In the genomic region with DNA sequence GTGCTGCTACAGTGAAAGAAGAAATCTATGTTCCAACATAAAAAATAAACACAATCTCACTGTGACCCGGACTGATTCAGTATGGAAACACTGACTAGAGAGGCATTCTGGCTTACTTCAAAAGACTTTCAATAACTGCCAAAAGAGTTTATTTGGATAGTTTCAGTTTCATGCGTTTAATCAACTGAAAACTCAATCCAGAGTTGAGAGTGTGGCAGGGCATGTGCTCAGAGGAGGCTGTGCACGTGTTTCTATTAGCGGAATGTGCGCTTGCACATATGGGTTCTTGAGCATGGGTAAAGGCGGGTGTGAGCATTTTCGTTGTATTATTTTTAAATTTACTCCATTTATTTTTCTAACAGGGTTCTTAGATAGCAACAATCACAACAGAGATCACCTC, we compare ENCODE assay signal across 24 mouse cellular contexts.
DNase-seq lines count a peak whose midpoint lies in the region; ATAC-seq and TF ChIP-seq lines count a peak whose summit lies in the region.
"Had no signal": no experiment of that assay in that cellular context is flagged by ENCODE, and none has a peak within 500 bp of the region (broad histone marks: within the 10 kb centered on the region; RNA-seq: fewer than 3 reads in every experiment).

No protein-coding gene starts in this region.

- no peak overlapping the region for H3K27ac ChIP-seq in lung, embryonic 14.5 days (ENCODE audit: low read depth)
- H3K27ac ChIP-seq in embryonic facial prominence, embryonic 14.5 days (replicated peaks; ENCODE audit: low read depth, low read length), result no peak overlapping the region
- H3K27ac ChIP-seq: embryonic facial prominence, embryonic 15.5 days; gastrocnemius, adult 2 months; hindbrain, embryonic 12.5 days; hindbrain, embryonic 15.5 days had no signal

- no peaks in the 10 kb centered on the region for H3K27me3 ChIP-seq in lung, embryonic 14.5 days (ENCODE audit: insufficient read depth, low read length)
- no peaks in the 10 kb centered on the region for H3K27me3 ChIP-seq in embryonic facial prominence, embryonic 14.5 days (replicated peaks; ENCODE audit: control insufficient read depth, insufficient read depth, low read length)
- H3K27me3 ChIP-seq: embryonic facial prominence, embryonic 15.5 days; hindbrain, embryonic 12.5 days; hindbrain, embryonic 15.5 days had no signal

- no peak overlapping the region for H3K4me2 ChIP-seq in lung, embryonic 14.5 days
- no peak overlapping the region for H3K4me2 ChIP-seq in embryonic facial prominence, embryonic 14.5 days (ENCODE audit: low read depth, low read length)
- H3K4me2 ChIP-seq: embryonic facial prominence, embryonic 15.5 days; heart, embryonic 11.5 days; hindbrain, embryonic 12.5 days; hindbrain, embryonic 15.5 days had no signal

- 53% methylated on average over 7 of the region's 7 CpGs for WGBS in lung, embryonic 14.5 days
- WGBS in embryonic facial prominence, embryonic 14.5 days, result 51% methylated on average over 7 of the region's 7 CpGs

- H3K4me3 ChIP-seq in lung, embryonic 14.5 days (ENCODE audit: low read depth, low read length), result no peak overlapping the region
- H3K4me3 ChIP-seq in embryonic facial prominence, embryonic 14.5 days (ENCODE audit: low read depth, low read length), result no peak overlapping the region
- H3K4me3 ChIP-seq: embryonic facial prominence, embryonic 15.5 days; gastrocnemius, adult 2 months; hindbrain, embryonic 12.5 days; hindbrain, embryonic 15.5 days had no signal

- no peaks in the 10 kb centered on the region for H3K4me1 ChIP-seq in lung, embryonic 14.5 days (ENCODE audit: insufficient read depth)
- H3K4me1 ChIP-seq in embryonic facial prominence, embryonic 14.5 days (ENCODE audit: control insufficient read depth, insufficient read depth, low read length), result no peaks in the 10 kb centered on the region
- H3K4me1 ChIP-seq: embryonic facial prominence, embryonic 15.5 days; hindbrain, embryonic 12.5 days; hindbrain, embryonic 15.5 days had no signal

- ATAC-seq in lung, embryonic 14.5 days (ENCODE audit: insufficient read depth), result no peak
- ATAC-seq in embryonic facial prominence, embryonic 14.5 days (ENCODE audit: low read depth), result no peak
- ATAC-seq: activated CD4-positive, CD25-positive, alpha-beta regulatory T cell, adult 4 months; forebrain, embryonic 14.5 days; forebrain, postnatal 0 days had no signal

- DNase-seq in embryo, embryonic 11 days, result peak; percentile 13
- DNase-seq in embryo, embryonic 10 days (ENCODE audit: low spot score), result no peak
- DNase-seq in lung, embryonic 14.5 days, result peak; percentile 25
- DNase-seq in lung, adult 18-20 months, result no peak
- peak; percentile 56 for DNase-seq in embryonic facial prominence, embryonic 14.5 days (ENCODE audit: low spot score)
- DNase-seq in thymus, adult 18-20 months, result no peak
- DNase-seq: adrenal gland, adult 8-10 months; adrenal gland, postnatal 25 days; B cell, adult 2 months; cerebellum, adult 11-12 months; cerebellum, adult 8-10 months; cerebellum, postnatal 10 days; cerebellum, postnatal 36 days; forebrain, postnatal 0 days; gastrocnemius, adult 2 months; gastrocnemius, postnatal 14 days; heart, adult 11 months; kidney, adult 11 months had no signal

- H3K9me3 ChIP-seq in lung, embryonic 14.5 days (ENCODE audit: low read depth, low read length), result no peaks in the 10 kb centered on the region
- H3K9me3 ChIP-seq in embryonic facial prominence, embryonic 14.5 days (ENCODE audit: control insufficient read depth, low read length), result no peaks in the 10 kb centered on the region
- H3K9me3 ChIP-seq: embryonic facial prominence, embryonic 15.5 days; hindbrain, embryonic 12.5 days; hindbrain, embryonic 15.5 days had no signal

- no peak overlapping the region for H3K9ac ChIP-seq in lung, embryonic 14.5 days
- no peak overlapping the region for H3K9ac ChIP-seq in embryonic facial prominence, embryonic 14.5 days (ENCODE audit: low read depth, low read length)
- H3K9ac ChIP-seq: embryonic facial prominence, embryonic 15.5 days; forebrain, postnatal 0 days; hindbrain, embryonic 12.5 days; hindbrain, embryonic 15.5 days had no signal

- no peaks in the 10 kb centered on the region for H3K36me3 ChIP-seq in lung, embryonic 14.5 days (ENCODE audit: insufficient read depth)
- no peaks in the 10 kb centered on the region for H3K36me3 ChIP-seq in embryonic facial prominence, embryonic 14.5 days (ENCODE audit: control insufficient read depth, insufficient read depth, low read length)
- H3K36me3 ChIP-seq: embryonic facial prominence, embryonic 15.5 days; hindbrain, embryonic 12.5 days; hindbrain, embryonic 15.5 days had no signal

- no peak for TF ChIP-seq CTCF in lung, embryonic 14.5 days (IDR thresholded peaks at IDR 0.05; ENCODE audit: low read depth)

Comparison
In these comparisons a context has a peak if more than half of its experiments do, and no peak if none do; other contexts are left out.
1. DNase-seq: peak in embryo, embryonic 11 days (single experiment), lung, embryonic 14.5 days (single experiment) and embryonic facial prominence, embryonic 14.5 days (single experiment); none in embryo, embryonic 10 days (single experiment), lung, adult 18-20 months (0 of 2) and thymus, adult 18-20 months (0 of 2).